Mouse (Mus musculus) spleen, adult 2 months (tissue): ENCODE data around the gene Atxn1. TPM values are rescaled to one million over a fixed set of nuclear protein-coding genes. Genes with fewer than 3 reads are reported as not detected.

Experiments used
- DNase-seq, 2 experiments: peaks; one replicate each; pipeline versions ENCODE4 v3.0.0 to v3.0.0-alpha.2; 2012 to 2021; ENCODE audit warnings: low spot score in 2 of 2, low read depth in 1 of 2
- H3K27ac ChIP-seq: fragments of 200-500 bp; 2 replicates; pipeline ENCODE4 v1.5.1; 2012; ENCODE audit warnings: low read length, inconsistent platforms; ENCODE audit not compliant: insufficient read depth
- H3K27me3 ChIP-seq: fragments of 200-500 bp; 2 replicates; pipeline ENCODE4 v1.6.1; 2012; ENCODE audit warnings: mild to moderate bottlenecking, moderate library complexity, low read length, inconsistent platforms; ENCODE audit not compliant: control insufficient read depth, insufficient read depth
- H3K36me3 ChIP-seq: fragments of 200-500 bp; 2 replicates; pipeline ENCODE4 v1.6.1; 2012; ENCODE audit warnings: mild to moderate bottlenecking, low read length, inconsistent platforms; ENCODE audit not compliant: control insufficient read depth, insufficient read depth
- H3K4me1 ChIP-seq: fragments of 200-500 bp; 2 replicates; pipeline ENCODE4 v1.6.1; 2011; ENCODE audit warnings: inconsistent platforms; ENCODE audit not compliant: control insufficient read depth, insufficient read depth, insufficient read length
- H3K4me3 ChIP-seq: fragments of 200-500 bp; 2 replicates; pipeline ENCODE4 v1.5.1; 2011; ENCODE audit warnings: mild to moderate bottlenecking, inconsistent platforms; ENCODE audit not compliant: insufficient read depth, insufficient read length; ENCODE audit errors: extremely low read depth
- CTCF ChIP-seq: fragments of 200-500 bp; IDR thresholded peaks from 2 replicates; pipeline ENCODE4 v1.5.1; 2011; ENCODE audit warnings: mild to moderate bottlenecking, inconsistent platforms; ENCODE audit not compliant: insufficient read depth, insufficient read length, insufficient replicate concordance; ENCODE audit errors: extremely low read depth
- POLR2A ChIP-seq: fragments of 200-500 bp; IDR thresholded peaks from 2 replicates; pipeline ENCODE4 v1.6.1; 2011; ENCODE audit warnings: low read depth, low read length, inconsistent platforms
- WGBS: fragments of 180-500 bp; shearing (Covaris S2); methylation state at CpG from one replicate; pipeline ENCODE4 v1.1.7; 2018; 5-methylcytosine and 5-hydroxymethylcytosine counted together
- polyA plus RNA-seq: library from polyadenylated mRNA; depleted of rRNA; stranded (reverse); fragments of >200 nt; gene quantifications from 2 replicates; pipeline ENCODE4 v1.2.3, GENCODE M21; 2012

Gene Atxn1
- polyA plus RNA-seq, 1 experiment = 10.6 TPM

DNA sequence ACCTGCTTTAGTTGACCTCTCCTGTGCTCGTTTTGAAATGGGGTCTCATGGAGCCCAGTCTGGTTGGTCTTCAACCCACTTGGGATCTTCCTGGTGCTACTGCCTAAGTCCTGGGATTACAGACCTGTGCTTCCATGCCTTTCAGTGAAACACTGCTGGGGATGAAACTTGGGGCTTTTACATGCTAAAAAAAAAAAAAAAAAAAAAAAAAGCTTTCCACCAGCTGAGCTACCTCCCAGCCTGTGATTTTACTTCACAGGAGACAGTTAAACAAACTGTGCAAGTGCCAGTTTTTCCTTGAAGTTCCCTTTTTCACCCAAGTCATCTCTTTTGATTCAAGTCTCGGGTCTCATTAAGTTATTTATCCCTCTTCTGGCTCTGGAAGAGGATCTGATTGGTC lies 275.9 kb downstream of the Atxn1 start:
- H3K36me3 ChIP-seq = no peaks in the 10 kb centered on the region
- TF ChIP-seq POLR2A (no peak), CTCF (no peak)
- H3K4me3 ChIP-seq = no peak overlapping the region
- 81% methylated on average over 2 of the region's 2 CpGs for WGBS
- DNase-seq = no peak
- H3K27me3 ChIP-seq = no peaks in the 10 kb centered on the region
- peaks cover 2% of the 10 kb centered on the region for H3K4me1 ChIP-seq
- no peak overlapping the region for H3K27ac ChIP-seq

GRCm38 (mm10) chr13:45687581-45687980 lies 277.2 kb downstream of the Atxn1 start:
- Histone ChIP-seq H3K4me1 (peaks cover 2% of the 10 kb centered on the region; the same call in 1 of the 2 replicates), H3K27me3 (no peaks in the 10 kb centered on the region), H3K27ac (no peak overlapping the region), H3K36me3 (no peaks in the 10 kb centered on the region), H3K4me3 (no peak overlapping the region)
- WGBS = 91% methylated on average over 8 of the region's 8 CpGs
- no peak for DNase-seq
- TF ChIP-seq CTCF (no peak), POLR2A (no peak)

DNA sequence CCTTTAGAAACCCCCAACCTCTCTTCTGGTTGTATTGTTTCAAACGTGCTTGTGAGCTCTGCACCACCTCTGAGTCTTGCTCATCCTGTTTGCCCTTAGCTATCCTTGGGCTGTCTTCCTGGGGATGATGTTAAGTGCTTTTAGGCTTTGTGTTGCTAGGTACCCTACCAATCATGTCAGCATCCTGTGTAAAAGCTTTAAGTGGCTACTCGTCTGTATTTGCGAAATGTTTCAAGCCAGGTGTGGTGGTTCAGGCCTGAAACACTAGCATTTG lies 278.6 kb downstream of the Atxn1 start:
- TF ChIP-seq POLR2A = no peak
- no peak for TF ChIP-seq CTCF
- Histone ChIP-seq H3K36me3 (no peaks in the 10 kb centered on the region), H3K27me3 (no peaks in the 10 kb centered on the region), H3K4me3 (no peak overlapping the region), H3K4me1 (no peaks in the 10 kb centered on the region), H3K27ac (no peak overlapping the region)
- no peak for DNase-seq
- 49% methylated on average over 3 of the region's 3 CpGs for WGBS

- no peak overlapping the region for H3K4me3 ChIP-seq
- no peak for TF ChIP-seq POLR2A
- no peak for TF ChIP-seq CTCF
- DNase-seq = no peak
- H3K27me3 ChIP-seq = no peaks in the 10 kb centered on the region
- no peak overlapping the region for H3K27ac ChIP-seq
- H3K4me1 ChIP-seq = no peaks in the 10 kb centered on the region
- 67% methylated on average over 7 of the region's 7 CpGs for WGBS
- H3K36me3 ChIP-seq = no peaks in the 10 kb centered on the region
Observed at GRCm38 (mm10) chr13:45685575-45686308, 279.1 kb downstream of the Atxn1 start.

DNA sequence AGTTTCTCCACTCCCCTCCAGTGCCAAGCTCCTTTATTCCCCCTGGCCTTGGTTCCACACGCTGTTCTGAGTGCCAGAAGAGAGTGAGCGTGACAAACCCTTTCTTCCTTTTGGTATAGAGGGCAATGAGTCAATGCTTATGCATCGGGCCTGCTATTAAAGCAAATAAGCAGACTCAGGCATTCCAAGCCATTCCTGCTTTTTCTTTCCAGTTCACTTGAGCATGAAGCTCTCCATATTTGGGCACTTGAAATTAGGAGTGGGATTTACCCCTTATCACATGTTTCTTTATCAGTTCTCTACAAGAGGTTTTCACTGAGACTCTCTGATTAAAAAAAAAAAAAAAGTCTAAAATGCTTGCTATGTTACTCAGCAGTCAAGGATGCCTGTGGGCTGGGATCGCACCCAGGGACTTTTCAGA lies 279.9 kb downstream of the Atxn1 start:
- WGBS = 88% methylated on average over 4 of the region's 4 CpGs
- Histone ChIP-seq H3K27me3 (no peaks in the 10 kb centered on the region), H3K27ac (no peak overlapping the region), H3K36me3 (no peaks in the 10 kb centered on the region), H3K4me1 (no peaks in the 10 kb centered on the region), H3K4me3 (no peak overlapping the region)
- TF ChIP-seq POLR2A = no peak
- TF ChIP-seq CTCF = no peak
- DNase-seq = no peak

DNA sequence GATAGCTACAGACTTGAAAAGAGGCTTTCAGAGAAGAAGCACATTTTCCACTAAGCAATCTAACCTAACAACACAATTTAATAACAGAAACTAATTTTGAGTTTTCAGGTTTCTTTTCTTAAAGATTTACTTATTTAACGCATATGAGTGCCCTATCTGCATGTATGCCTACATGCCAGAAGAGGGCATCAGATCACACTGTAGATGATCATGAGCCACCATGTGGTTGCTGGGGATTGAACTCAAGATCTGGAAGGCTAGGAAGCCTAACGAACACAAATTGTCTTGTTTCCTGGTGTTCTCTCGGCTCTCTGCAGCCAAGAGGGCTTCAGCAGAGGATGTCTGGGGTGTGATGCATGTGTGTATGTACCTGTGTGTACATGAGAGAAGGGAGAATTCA lies 280.8 kb downstream of the Atxn1 start:
- TF ChIP-seq POLR2A (no peak), CTCF (no peak)
- 65% methylated on average over 3 of the region's 3 CpGs for WGBS
- no peaks in the 10 kb centered on the region for H3K36me3 ChIP-seq
- H3K4me1 ChIP-seq = no peaks in the 10 kb centered on the region
- no peak overlapping the region for H3K27ac ChIP-seq
- DNase-seq = no peak
- H3K4me3 ChIP-seq = no peak overlapping the region
- H3K27me3 ChIP-seq = no peaks in the 10 kb centered on the region

DNA sequence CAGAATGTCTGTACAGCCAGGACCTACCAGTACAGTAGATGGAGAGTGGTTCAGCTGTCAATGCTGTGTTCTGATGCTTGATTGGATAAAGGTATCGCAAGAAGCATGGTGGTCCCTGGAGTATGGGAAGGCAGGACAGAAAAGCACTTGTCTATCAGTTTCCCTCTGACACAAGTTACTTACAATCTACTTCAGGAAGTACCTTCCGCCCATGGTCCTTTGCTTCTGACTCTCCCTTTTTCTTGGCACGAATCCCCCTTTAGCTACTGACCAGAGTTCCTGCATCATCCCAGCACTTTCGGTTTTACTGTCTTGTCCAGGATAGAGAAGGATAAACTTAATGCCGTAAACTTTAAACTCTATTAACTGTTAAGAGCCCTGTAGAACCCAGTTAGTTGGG lies 283.6 kb downstream of the Atxn1 start:
- H3K4me3 ChIP-seq = no peak overlapping the region
- H3K27me3 ChIP-seq = no peaks in the 10 kb centered on the region
- DNase-seq = no peak
- H3K27ac ChIP-seq = no peak overlapping the region
- no peak for TF ChIP-seq CTCF
- no peak for TF ChIP-seq POLR2A
- no peaks in the 10 kb centered on the region for H3K36me3 ChIP-seq
- peaks cover 2% of the 10 kb centered on the region; the same call in 1 of the 2 replicates for H3K4me1 ChIP-seq
- 85% methylated on average over 5 of the region's 5 CpGs for WGBS
